Mouse (Mus musculus) heart, embryonic 11.5 days (tissue): ENCODE results near the gene Zfp683. TPM values are rescaled to one million over a fixed set of nuclear protein-coding genes. Genes with fewer than 3 reads are reported as not detected.

Experiments used
- ATAC-seq: fragments of 200-750 bp; cut with Nextera tagmentation; replicated peaks from 2 replicates; pipeline ENCODE4 v1.8.0; 2017; ENCODE audit warnings: moderate library complexity; ENCODE audit not compliant: insufficient number of reproducible peaks, low FRiP score, low TSS enrichment
- H3K27ac ChIP-seq: fragments of 300-500 bp; sonication (generic); 2 replicates; pipeline ENCODE4 v1.5.1; 2014; ENCODE audit warnings: mild to moderate bottlenecking, low read depth, low read length
- H3K27me3 ChIP-seq: fragments of 300-500 bp; sonication (generic); 2 replicates; pipeline ENCODE4 v1.6.1; 2014; ENCODE audit warnings: mild to moderate bottlenecking, low read length, mixed read lengths; ENCODE audit not compliant: control insufficient read depth, insufficient read depth
- H3K36me3 ChIP-seq: fragments of 300-500 bp; sonication (generic); 2 replicates; pipeline ENCODE4 v1.6.1; 2014; ENCODE audit warnings: mild to moderate bottlenecking, low read length, moderate library complexity, mixed read lengths; ENCODE audit not compliant: control insufficient read depth, insufficient read depth
- H3K4me1 ChIP-seq: fragments of 300-500 bp; sonication (generic); 2 replicates; pipeline ENCODE4 v1.6.1; 2014; ENCODE audit warnings: low read length; ENCODE audit not compliant: control insufficient read depth, insufficient read depth
- H3K4me2 ChIP-seq: fragments of 300-500 bp; sonication (generic); 2 replicates; pipeline ENCODE4 v1.6.1; 2014; ENCODE audit warnings: mild to moderate bottlenecking, moderate library complexity
- H3K4me3 ChIP-seq: fragments of 300-500 bp; sonication (generic); 2 replicates; pipeline ENCODE4 v1.5.1; 2014; ENCODE audit warnings: low read depth, low read length
- H3K9ac ChIP-seq: fragments of 300-500 bp; sonication (generic); 2 replicates; pipeline ENCODE4 v1.6.1; 2014; ENCODE audit warnings: mild to moderate bottlenecking, low read depth, low read length, moderate library complexity
- H3K9me3 ChIP-seq: fragments of 300-500 bp; sonication (generic); replicated peaks from 2 replicates; pipeline ENCODE4 v1.6.1; 2016; ENCODE audit warnings: low read length; ENCODE audit not compliant: control insufficient read depth
- WGBS: fragments of 180-500 bp; shearing (Covaris S2); extraction: QIAGEN DNeasy Blood & Tissue Kit; methylation state at CpG from one replicate; pipeline ENCODE4 v1.1.7; 2014; ENCODE audit not compliant: insufficient replicate concordance; 5-methylcytosine and 5-hydroxymethylcytosine counted together
- polyA plus RNA-seq: library from polyadenylated mRNA; unstranded; fragments of >200 nt; fragmentation: Nextera tagmentation; extraction: Ambion mirVana; gene quantifications from 2 replicates; pipeline ENCODE4 v1.2.1, GENCODE M21; 2014

Gene Zfp683
- polyA plus RNA-seq, 1 experiment from 2014 or later: not detected

GRCm38 (mm10) chr4:134092382-134093288, 39.0 kb downstream of the Zfp683 start:
- H3K27me3 ChIP-seq: no peaks in the 10 kb centered on the region

GRCm38 (mm10) chr4:134094004-134094564, 40.4 kb downstream of the Zfp683 start:
- Histone ChIP-seq H3K4me1 (peaks cover 6% of the 10 kb centered on the region; the same call in 1 of the 2 replicates), H3K4me2 (no peak overlapping the region), H3K27ac (no peak overlapping the region), H3K27me3 (no peaks in the 10 kb centered on the region), H3K9ac (no peak overlapping the region), H3K36me3 (no peaks in the 10 kb centered on the region), H3K9me3 (no peaks in the 10 kb centered on the region), H3K4me3 (no peak overlapping the region)
- 80% methylated on average over 7 of the region's 7 CpGs for WGBS
- no peak for ATAC-seq

More at GRCm38 (mm10) chr4:134092382-134093288, 39.0 kb downstream of the Zfp683 start:
- no peak for ATAC-seq
- no peak overlapping the region for H3K4me3 ChIP-seq
- no peak overlapping the region for H3K9ac ChIP-seq
- WGBS: 66% methylated on average over 6 of the region's 6 CpGs
- no peak overlapping the region for H3K27ac ChIP-seq
- no peaks in the 10 kb centered on the region for H3K36me3 ChIP-seq
- H3K9me3 ChIP-seq: no peaks in the 10 kb centered on the region
- no peak overlapping the region for H3K4me2 ChIP-seq
- H3K4me1 ChIP-seq: no peaks in the 10 kb centered on the region

GRCm38 (mm10) chr4:134094923-134095547, 41.4 kb downstream of the Zfp683 start, which contains the start of gene Cd52:
Gene Cd52, minus strand, starts transcription at chr4:134095082.
- H3K4me2 ChIP-seq: no peak within 1 kb of the TSS
- no peak within 1 kb of the TSS for H3K27ac ChIP-seq
- H3K9me3 ChIP-seq: no peaks in the 10 kb centered on the region
- H3K4me3 ChIP-seq: no peak within 1 kb of the TSS
- WGBS: 61% methylated on average over 3 of the region's 3 CpGs
- no peaks in the 10 kb centered on the region for H3K36me3 ChIP-seq
- H3K27me3 ChIP-seq: no peaks in the 10 kb centered on the region
- H3K9ac ChIP-seq: no peak within 1 kb of the TSS
- ATAC-seq: no peak
- peaks cover 6% of the 10 kb centered on the region; the same call in 1 of the 2 replicates for H3K4me1 ChIP-seq

- H3K4me2 ChIP-seq: no peak overlapping the region
- no peak overlapping the region for H3K9ac ChIP-seq
- 81% methylated on average over 3 of the region's 3 CpGs for WGBS
- H3K27me3 ChIP-seq: no peaks in the 10 kb centered on the region
- H3K9me3 ChIP-seq: no peaks in the 10 kb centered on the region
- H3K36me3 ChIP-seq: no peaks in the 10 kb centered on the region
- peaks cover 6% of the 10 kb centered on the region; the same call in 1 of the 2 replicates for H3K4me1 ChIP-seq
- no peak overlapping the region for H3K4me3 ChIP-seq
- no peak for ATAC-seq
- no peak overlapping the region for H3K27ac ChIP-seq
Observed at GRCm38 (mm10) chr4:134096120-134096519, 42.5 kb downstream of the Zfp683 start.

- Histone ChIP-seq H3K27me3 (no peaks in the 10 kb centered on the region), H3K36me3 (no peaks in the 10 kb centered on the region), H3K4me2 (no peak overlapping the region), H3K4me3 (no peak overlapping the region), H3K4me1 (peaks cover 6% of the 10 kb centered on the region; the same call in 1 of the 2 replicates), H3K9me3 (no peaks in the 10 kb centered on the region), H3K9ac (no peak overlapping the region), H3K27ac (no peak overlapping the region)
- 65% methylated on average over 5 of the region's 5 CpGs for WGBS
- ATAC-seq: no peak
Observed at GRCm38 (mm10) chr4:134097015-134097608, 43.5 kb downstream of the Zfp683 start.

- 31% methylated on average over 8 of the region's 8 CpGs for WGBS
- Histone ChIP-seq H3K4me1 (peaks cover 6% of the 10 kb centered on the region; the same call in 1 of the 2 replicates), H3K4me2 (no peak overlapping the region), H3K9me3 (no peaks in the 10 kb centered on the region), H3K27me3 (no peaks in the 10 kb centered on the region), H3K9ac (no peak overlapping the region), H3K36me3 (no peaks in the 10 kb centered on the region), H3K4me3 (no peak overlapping the region), H3K27ac (no peak overlapping the region)
- ATAC-seq: no peak
Observed at GRCm38 (mm10) chr4:134098628-134099027, 45.0 kb downstream of the Zfp683 start.

GRCm38 (mm10) chr4:134100245-134100644, 46.6 kb downstream of the Zfp683 start:
- Histone ChIP-seq H3K4me1 (peaks cover 6% of the 10 kb centered on the region; the same call in 1 of the 2 replicates), H3K4me2 (no peak overlapping the region), H3K9ac (no peak overlapping the region), H3K36me3 (no peaks in the 10 kb centered on the region), H3K27me3 (no peaks in the 10 kb centered on the region), H3K4me3 (no peak overlapping the region), H3K9me3 (no peaks in the 10 kb centered on the region), H3K27ac (no peak overlapping the region)
- WGBS: 69% methylated on average over 4 of the region's 4 CpGs
- ATAC-seq: no peak
